Mouse (Mus musculus): ENCODE measurements at regions not wholly inside any gene's neighbourhood (a gene's known extent, or its start where the extent isn't known, plus 50 kb on each side); places are given as distances from the start of the nearest gene placed in this dataset.

GRCm38 (mm10) chr14:107952076-107952475 lies 961.9 kb downstream of the Slitrk1 start:
- DNase-seq = no peak

DNA sequence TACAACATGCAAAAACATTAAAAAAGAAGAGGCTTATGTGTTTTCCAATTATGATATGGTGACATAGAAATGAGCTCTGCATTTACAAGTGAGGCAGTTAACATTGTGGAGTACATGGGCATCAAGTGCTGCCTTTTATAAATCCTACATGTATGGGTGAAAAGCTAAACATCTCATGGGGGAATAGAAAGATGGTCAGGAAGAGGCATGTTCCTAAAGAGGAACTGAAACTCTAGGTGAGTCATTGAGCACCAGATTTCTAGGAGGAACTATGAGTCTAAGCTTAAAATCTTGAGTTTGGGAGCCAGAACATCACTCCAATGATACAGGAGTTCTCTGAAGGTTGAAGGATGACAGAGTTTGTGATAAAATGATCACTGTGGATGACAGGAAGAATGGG lies 1010.2 kb downstream of the Slitrk1 start:
- no peak for DNase-seq

- no peak for DNase-seq
These were observed 1012.1 kb downstream of the Slitrk1 start for GRCm38 (mm10) chr14:107901823-107902222.

DNA sequence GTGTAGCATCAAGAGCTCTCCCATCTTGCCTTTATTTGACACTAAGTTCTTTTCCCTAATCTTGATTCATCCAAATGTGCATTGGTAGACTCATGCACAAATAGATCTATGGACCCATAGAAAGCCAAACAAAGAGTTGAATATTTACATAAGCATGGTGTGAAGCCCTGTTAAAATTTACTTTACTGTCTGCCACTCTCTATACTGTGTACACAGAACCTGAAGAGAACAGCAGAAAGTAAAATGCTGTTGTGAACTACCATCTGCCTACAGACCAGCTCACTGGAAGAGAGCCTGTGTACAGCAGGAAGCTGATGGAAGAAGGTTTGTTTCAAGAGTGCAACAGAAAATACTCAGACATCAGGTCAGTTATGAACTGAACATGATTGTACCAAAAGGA lies 1053.1 kb downstream of the Slitrk1 start:
- no peak for DNase-seq

- DNase-seq = no peak
These were observed 1064.3 kb downstream of the Slitrk1 start for GRCm38 (mm10) chr14:107849688-107850087.

- no peak for DNase-seq
These were observed 1068.4 kb downstream of the Slitrk1 start for GRCm38 (mm10) chr14:107845289-107846215.

DNA sequence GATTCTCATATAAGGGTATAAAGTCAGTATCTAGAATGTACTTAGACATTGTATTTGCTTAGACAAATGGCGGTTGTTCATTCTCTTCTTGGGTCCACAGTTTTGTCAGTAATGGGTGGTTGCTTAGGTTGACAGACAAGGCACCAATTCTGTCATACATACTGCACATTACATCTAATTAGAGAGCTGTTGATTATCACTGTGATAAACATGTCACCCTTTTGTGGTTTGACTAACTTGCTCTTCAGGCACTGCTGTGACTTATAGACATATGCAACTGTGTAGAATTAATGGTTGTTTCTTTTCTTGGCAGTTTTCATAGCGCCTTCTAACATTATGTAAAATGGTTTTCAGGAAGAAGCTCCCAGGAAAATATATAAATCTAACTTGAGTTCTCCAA lies 1069.4 kb downstream of the Slitrk1 start:
- DNase-seq = no peak

DNA sequence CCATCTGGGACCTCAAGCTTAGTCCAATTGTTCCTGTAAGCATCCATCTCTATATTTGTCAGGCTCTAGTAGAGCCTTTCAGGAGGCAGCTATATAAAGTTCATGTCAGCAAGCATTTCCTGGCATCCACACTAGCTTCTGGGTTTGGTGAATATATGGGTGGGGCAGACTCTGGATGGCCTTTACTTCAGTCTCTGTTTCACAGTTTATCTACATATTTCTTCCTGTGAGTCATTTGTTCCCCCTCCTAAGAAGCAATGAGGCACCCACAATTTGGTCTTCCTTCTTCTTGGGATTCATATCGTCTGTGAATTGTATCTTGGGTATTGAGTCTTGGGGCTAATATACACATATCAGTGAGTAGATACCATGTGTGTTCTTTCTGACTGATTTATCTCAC lies 1081.0 kb downstream of the Slitrk1 start:
- DNase-seq = no peak

DNA sequence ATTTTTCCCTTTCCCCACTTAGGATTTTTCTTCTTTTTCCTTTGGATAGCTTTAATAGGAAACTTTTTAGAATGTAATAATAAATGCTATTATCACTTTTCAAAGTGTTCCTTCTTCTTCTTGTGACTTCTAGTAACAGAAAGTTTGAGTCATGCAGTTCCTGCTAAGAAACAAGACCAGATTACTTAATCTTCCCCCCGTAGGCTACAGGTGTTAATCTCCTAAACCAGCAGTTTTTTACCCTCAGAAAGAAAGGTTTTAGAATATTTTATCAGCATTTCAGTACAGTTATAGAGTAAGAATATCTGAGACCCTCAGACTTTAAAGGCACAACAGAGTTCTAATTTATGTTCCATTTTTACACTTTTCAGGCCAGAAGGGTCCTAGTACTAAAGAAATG lies 1128.7 kb downstream of the Slitrk1 start:
- no peak for DNase-seq

All from cerebellum, adult 9-11 months (tissue).